Mouse (Mus musculus): ENCODE measurements around the gene Lgals7. TPM values are rescaled to one million over a fixed set of nuclear protein-coding genes. Genes with fewer than 3 reads are reported as not detected.
"Not testable (repeated sequence)": the region's sequence is repeated elsewhere in the genome, so short reads cannot be mapped to it uniquely, and the experiment has no call there.

Lgals7 gene
- polyA plus RNA-seq, 1 experiment from 2014 or later, result 4.8 TPM

DNA sequence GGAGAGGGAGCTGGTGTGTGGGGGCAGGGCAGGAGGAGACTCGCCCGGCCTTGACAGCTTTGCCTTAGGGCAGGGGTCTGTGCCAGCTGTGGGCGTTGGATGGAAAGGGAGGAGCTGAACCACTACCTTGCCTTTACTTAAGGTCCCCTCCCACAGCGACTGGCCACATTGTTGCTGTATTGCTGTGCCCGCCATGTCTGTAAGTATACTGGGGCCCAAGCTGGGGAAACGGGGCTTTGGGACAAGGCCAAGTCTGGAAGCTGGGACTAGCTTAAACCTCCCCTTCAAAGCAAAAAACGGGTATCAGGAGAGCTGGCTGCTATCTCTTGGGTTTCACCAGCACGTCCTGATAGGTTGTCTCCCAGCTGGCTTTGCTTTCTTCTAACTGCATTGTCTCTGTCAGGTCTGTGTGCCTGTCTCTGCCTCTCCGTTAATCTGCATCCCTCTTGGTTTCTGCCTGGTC lies 666 bp downstream of the Lgals7 start:
- ATAC-seq (ENCODE audit: low FRiP score), result no peak
- no peak overlapping the region for H3K27ac ChIP-seq (replicated peaks)
- H3K9ac ChIP-seq (replicated peaks), result no peak overlapping the region
- WGBS, result 39% methylated on average over 9 of the region's 9 CpGs
- H3K4me3 ChIP-seq (replicated peaks), result no peak overlapping the region
- no peaks in the 10 kb centered on the region for H3K27me3 ChIP-seq (replicated peaks)
- no peaks in the 10 kb centered on the region for H3K36me3 ChIP-seq
- no peaks in the 10 kb centered on the region for H3K9me3 ChIP-seq (replicated peaks)
- H3K4me2 ChIP-seq, result peak overlapping the region; percentile 19; the same call in 1 of the 2 replicates
- peaks cover 22% of the 10 kb centered on the region for H3K4me1 ChIP-seq

DNA sequence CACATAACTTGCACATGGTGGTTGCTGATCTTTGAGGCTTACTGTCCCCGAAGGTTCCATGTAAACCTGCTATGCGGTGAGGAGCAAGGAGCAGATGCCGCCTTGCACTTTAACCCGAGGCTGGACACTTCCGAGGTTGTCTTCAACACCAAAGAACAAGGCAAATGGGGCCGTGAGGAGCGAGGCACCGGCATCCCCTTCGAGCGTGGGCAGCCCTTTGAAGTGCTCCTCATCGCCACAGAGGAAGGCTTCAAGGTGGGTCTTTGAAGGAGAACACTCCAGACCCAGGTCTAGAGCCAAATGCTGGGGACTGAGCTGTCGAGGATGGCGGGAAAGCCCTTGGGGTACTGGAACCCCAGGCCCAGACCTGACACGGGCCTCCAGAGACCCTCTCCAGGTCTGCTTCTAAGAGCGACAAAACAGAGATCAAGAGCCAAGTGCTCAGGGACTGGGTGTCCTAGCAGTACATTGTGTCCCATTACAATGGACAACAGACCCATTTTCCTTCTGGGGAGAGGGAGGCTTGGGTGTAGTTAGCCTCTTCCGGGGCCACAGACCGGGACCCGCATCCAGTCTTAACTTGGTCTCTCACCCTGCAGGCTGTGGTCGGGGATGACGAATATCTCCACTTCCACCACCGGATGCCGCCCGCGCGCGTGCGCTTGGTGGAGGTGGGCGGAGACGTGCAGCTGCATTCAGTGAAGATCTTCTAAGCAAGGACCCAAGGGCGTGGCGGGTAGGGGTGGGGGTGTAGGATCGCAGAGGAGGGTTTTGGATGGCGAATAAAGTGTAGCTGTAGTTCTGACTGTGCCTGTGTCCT lies 2.0 kb downstream of the Lgals7 start:
- Histone ChIP-seq H3K27me3 (replicated peaks) (no peaks in the 10 kb centered on the region), H3K4me3 (replicated peaks) (peak overlapping the region; percentile 29), H3K9ac (replicated peaks) (peak overlapping the region; percentile 32; the same call in 1 of the 2 replicates), H3K36me3 (no peaks in the 10 kb centered on the region), H3K9me3 (replicated peaks) (no peaks in the 10 kb centered on the region), H3K27ac (replicated peaks) (no peak overlapping the region), H3K4me1 (peaks cover 22% of the 10 kb centered on the region), H3K4me2 (peak overlapping the region; percentile 56)
- 43% methylated on average over 33 of the region's 33 CpGs for WGBS
- peak; percentile 75 for ATAC-seq (ENCODE audit: low FRiP score)

DNA sequence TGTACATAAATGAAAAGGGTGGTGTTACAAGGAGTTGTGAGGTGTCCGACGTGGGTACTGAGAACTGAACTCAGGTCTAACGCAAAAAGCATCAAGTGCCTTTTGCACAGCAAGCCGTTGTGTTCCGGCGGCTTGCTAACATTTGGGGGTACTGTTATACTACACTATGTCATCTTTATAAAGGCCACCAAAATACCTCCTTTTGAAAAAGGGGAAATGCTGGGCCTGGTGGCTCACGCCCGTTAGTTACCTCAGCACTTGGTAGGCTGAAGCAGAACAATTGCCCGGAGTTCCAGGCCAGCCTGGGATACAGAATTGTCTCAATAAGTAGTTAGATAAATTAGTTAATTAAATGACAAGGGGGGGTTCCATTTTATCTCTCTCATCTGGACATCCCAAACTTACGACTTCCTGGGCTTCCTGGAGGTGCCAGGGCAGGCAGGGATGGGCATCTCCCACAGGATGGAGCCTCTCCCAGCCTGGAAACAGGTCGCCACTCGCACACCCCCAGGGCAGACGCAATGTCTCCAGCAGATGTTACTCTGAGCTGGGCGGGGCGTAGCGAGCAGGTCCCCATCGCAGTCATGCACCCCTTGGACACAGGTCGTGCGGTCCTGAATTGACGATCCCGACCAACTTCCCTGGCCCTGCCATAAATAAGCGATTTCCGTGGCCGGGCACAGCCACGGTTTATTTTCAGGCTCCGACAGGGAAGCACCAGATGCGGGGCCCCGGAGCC lies 3.3 kb downstream of the Lgals7 start:
- Histone ChIP-seq H3K36me3 (no peaks in the 10 kb centered on the region), H3K9ac (replicated peaks) (no peak overlapping the region), H3K27me3 (replicated peaks) (no peaks in the 10 kb centered on the region), H3K4me3 (replicated peaks) (no peak overlapping the region), H3K27ac (replicated peaks) (no peak overlapping the region), H3K4me2 (no peak overlapping the region), H3K4me1 (peaks cover 22% of the 10 kb centered on the region), H3K9me3 (replicated peaks) (no peaks in the 10 kb centered on the region)
- ATAC-seq (ENCODE audit: low FRiP score), result no peak
- WGBS, result 88% methylated on average over 28 of the region's 28 CpGs

DNA sequence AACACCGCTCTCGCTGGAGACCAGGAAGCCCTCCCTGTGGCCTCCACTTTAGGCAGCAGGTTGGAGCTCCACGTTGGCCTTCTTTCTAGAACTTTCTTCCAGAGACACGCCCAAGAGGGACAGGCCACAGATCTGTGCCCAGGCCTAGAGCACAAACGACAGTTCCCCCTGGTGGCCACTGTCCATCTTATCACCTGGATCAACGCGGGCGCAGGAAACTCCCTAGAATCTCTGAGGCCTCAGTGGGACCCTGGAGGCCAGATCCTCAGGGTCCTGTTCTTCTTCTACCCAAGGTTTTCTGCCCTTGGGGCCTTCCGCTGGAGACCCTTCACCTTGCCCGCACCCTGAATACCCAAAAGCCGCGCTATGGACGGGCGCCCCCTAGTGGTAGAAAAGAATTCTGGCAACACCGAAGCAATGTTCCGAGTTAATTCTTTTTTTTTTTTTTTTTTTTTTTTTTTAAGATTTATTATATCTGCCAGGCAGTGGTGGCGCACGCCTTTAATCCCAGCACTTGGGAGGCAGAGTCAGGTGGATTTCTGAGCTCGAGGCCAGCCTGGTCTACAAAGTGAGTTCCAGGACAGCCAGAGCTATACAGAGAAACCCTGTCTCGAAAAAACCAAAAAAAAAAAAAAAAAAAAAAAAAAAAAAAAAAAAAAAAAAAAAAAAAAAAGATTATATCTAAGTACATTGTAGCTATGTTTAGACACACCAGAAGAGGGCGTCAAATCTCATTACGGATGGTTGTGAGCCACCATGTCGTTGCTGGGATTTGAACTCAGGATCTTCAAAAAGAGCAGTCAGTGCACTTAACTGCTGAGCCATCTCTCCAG lies 4.1 kb downstream of the Lgals7 start:
- not testable (repeated sequence) for H3K4me2 ChIP-seq; H3K9ac ChIP-seq (replicated peaks); ATAC-seq (ENCODE audit: low FRiP score); H3K9me3 ChIP-seq (replicated peaks); H3K27ac ChIP-seq (replicated peaks); H3K27me3 ChIP-seq (replicated peaks); H3K36me3 ChIP-seq; H3K4me3 ChIP-seq (replicated peaks)
- H3K4me1 ChIP-seq, result peaks cover 22% of the 10 kb centered on the region
- 27% methylated on average over 23 of the region's 23 CpGs for WGBS

DNA sequence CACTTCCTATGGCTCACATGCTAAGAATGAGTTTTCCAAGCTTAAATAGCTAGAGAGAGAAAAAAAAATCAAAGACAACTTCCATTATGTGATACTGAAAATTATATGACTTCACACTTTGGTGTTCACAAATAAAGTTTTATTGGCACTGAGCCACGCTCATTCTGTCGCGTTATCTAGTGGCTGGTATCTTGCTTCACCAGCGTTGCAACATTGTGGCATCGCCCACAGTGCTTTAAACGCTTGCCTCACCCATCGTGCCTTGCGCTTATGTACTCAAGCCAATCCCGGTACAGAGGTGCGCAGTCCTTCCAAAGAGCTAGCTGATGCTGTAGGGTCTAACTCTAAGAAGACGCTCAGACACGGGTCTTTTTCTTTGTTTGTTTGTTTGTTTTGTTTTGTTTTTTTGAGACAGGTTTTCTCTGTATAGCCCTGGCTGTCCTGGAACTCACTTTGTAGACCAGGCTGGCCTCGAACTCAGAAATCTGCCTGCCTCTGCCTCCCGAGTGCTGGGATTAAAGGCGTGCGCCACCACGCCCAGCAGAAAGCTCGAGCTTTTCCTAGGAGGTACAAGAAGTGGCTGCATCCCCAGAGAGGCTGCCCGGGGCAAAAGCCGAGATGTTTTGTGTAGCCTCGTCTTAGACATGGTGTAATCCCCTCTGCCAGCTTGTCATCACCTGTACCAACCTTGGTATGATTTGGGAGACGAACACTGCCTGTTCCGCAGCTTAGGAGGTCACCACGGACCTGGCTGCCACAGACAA lies 7.4 kb downstream of the Lgals7 start:
- ATAC-seq (ENCODE audit: low FRiP score), result no peak
- Histone ChIP-seq H3K27me3 (replicated peaks) (no peaks in the 10 kb centered on the region), H3K4me1 (peaks cover 6% of the 10 kb centered on the region; the same call in 1 of the 2 replicates), H3K27ac (replicated peaks) (no peak overlapping the region), H3K9ac (replicated peaks) (no peak overlapping the region), H3K4me2 (no peak overlapping the region), H3K4me3 (replicated peaks) (no peak overlapping the region), H3K36me3 (no peaks in the 10 kb centered on the region), H3K9me3 (replicated peaks) (no peaks in the 10 kb centered on the region)
- 92% methylated on average over 24 of the region's 24 CpGs for WGBS

DNA sequence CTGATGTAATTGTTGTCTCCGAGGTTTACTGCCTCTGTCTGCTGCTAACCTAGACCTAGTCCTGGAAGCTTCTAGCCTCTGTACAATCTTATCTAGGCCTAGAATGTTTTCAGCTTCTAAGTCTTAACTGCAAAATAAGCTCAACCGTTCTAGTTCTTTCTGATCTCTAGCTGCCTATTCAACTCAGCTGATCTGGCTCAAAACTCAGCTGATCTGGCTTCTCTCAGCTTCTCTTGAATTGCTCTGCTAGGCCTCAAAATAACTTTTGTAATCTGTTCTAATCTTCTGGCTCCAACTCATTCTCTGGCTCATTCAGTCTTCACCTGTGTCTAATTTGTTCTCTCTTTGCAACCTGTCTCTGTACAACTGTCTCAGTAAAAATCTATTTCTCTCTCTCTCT lies 10.9 kb downstream of the Lgals7 start:
- 64% methylated on average over 2 of the region's 2 CpGs for WGBS

DNA sequence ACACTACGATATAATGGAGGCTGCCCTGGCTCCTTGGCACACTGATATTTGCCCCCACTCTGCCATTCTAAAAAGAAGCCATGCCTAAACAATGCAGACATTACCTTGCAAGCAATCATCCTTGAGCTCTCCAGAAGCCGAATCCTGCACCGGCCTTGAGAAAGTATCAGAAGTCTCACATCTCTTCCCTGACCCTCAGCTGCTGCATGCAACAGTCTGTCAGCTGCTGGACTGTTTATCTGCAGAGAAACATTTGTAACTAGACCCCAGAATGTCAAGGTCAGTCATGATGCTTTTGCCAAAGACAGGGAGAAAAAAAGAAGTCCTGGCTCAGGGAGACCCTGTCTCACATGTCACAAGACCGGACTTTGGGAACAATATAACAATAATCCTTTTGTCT lies 12.4 kb downstream of the Lgals7 start:
- ATAC-seq (ENCODE audit: low FRiP score), result no peak
- Histone ChIP-seq H3K4me3 (replicated peaks) (no peak overlapping the region), H3K27ac (replicated peaks) (no peak overlapping the region), H3K36me3 (no peaks in the 10 kb centered on the region), H3K4me1 (no peaks in the 10 kb centered on the region), H3K4me2 (no peak overlapping the region), H3K27me3 (replicated peaks) (no peaks in the 10 kb centered on the region), H3K9ac (replicated peaks) (no peak overlapping the region), H3K9me3 (replicated peaks) (no peaks in the 10 kb centered on the region)
- WGBS, result 76% methylated on average over 4 of the region's 4 CpGs

More for the DNA sequence above, 10.9 kb downstream of the Lgals7 start:
- Histone ChIP-seq H3K36me3 (no peaks in the 10 kb centered on the region), H3K4me3 (replicated peaks) (no peak overlapping the region), H3K4me1 (no peaks in the 10 kb centered on the region), H3K4me2 (no peak overlapping the region), H3K27ac (replicated peaks) (no peak overlapping the region), H3K9me3 (replicated peaks) (no peaks in the 10 kb centered on the region), H3K9ac (replicated peaks) (no peak overlapping the region), H3K27me3 (replicated peaks) (no peaks in the 10 kb centered on the region)
- no peak for ATAC-seq (ENCODE audit: low FRiP score)

DNA sequence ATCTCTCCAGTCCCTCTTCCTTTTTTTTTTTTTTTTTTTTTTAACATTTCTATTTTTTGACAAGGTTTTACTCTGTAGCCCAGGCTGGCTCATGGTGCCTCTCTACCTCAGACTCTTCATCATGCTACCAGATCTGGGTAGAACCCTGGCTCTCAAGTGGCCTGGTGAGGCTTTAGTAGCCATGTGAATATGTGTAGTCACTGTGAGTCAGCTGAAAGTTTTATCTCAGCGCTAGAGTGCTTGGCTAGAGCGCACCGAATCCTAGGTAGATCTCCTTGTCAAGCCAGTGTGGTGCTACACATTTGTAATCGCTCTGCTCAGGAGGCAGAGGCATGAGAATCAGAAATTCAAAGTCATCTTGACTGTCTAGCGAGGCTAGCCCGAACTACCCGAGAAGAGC lies 13.5 kb downstream of the Lgals7 start:
- H3K27ac ChIP-seq (replicated peaks), result no peak overlapping the region
- H3K4me3 ChIP-seq (replicated peaks), result no peak overlapping the region
- ATAC-seq (ENCODE audit: low FRiP score), result no peak
- no peaks in the 10 kb centered on the region for H3K9me3 ChIP-seq (replicated peaks)
- no peak overlapping the region for H3K9ac ChIP-seq (replicated peaks)
- no peaks in the 10 kb centered on the region for H3K4me1 ChIP-seq
- H3K27me3 ChIP-seq (replicated peaks), result no peaks in the 10 kb centered on the region
- no peaks in the 10 kb centered on the region for H3K36me3 ChIP-seq
- no peak overlapping the region for H3K4me2 ChIP-seq
- WGBS, result 85% methylated on average over 7 of the region's 7 CpGs

DNA sequence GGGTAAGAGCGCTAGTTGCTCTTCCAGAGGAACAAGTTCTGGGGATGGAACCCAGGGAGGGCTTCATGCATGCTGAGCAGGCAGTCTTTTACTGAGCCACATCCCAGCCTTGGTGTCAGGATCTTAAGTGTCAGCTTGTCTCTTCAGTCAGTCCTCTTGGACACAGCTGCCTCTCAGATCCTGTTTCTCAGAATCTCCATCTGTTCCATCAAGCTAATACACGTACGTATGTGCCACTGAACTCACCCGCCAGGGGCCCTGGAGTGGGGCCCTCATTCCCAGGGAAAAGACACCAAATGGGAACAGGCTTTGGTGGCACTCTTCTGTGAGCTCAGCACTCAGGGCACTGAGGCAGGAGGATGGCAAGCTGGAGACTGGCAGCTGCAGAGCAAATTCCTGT lies 14.2 kb downstream of the Lgals7 start:
- no peak overlapping the region for H3K27ac ChIP-seq (replicated peaks)
- H3K4me2 ChIP-seq, result no peak overlapping the region
- H3K9ac ChIP-seq (replicated peaks), result no peak overlapping the region
- H3K9me3 ChIP-seq (replicated peaks), result no peaks in the 10 kb centered on the region
- no peaks in the 10 kb centered on the region for H3K27me3 ChIP-seq (replicated peaks)
- H3K36me3 ChIP-seq, result no peaks in the 10 kb centered on the region
- no peak for ATAC-seq (ENCODE audit: low FRiP score)
- WGBS, result 79% methylated on average over 4 of the region's 4 CpGs
- H3K4me1 ChIP-seq, result no peaks in the 10 kb centered on the region
- no peak overlapping the region for H3K4me3 ChIP-seq (replicated peaks)

DNA sequence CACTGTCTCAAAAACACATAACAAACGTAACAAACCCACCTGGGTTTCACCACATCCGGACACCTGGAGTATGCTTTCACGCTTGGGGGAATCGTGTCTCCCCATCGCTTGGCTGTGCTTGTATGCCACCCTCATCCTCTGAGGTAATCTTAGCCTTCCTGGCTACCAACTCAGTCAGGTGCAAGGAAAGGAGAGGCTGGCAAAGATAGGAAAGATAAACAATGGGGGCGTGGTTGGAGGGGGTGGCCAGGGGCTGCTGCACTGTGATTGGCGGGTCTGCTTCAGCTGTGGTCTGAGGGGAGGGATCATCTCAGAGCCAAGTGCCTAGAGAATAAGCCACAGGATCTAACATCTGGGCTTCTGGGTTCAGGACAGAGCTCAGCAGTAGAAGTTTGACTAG lies 16.0 kb downstream of the Lgals7 start:
- Histone ChIP-seq H3K36me3 (no peaks in the 10 kb centered on the region), H3K9me3 (replicated peaks) (no peaks in the 10 kb centered on the region), H3K4me3 (replicated peaks) (no peak overlapping the region), H3K4me1 (no peaks in the 10 kb centered on the region), H3K9ac (replicated peaks) (no peak overlapping the region), H3K27me3 (replicated peaks) (no peaks in the 10 kb centered on the region), H3K4me2 (no peak overlapping the region), H3K27ac (replicated peaks) (no peak overlapping the region)
- ATAC-seq (ENCODE audit: low FRiP score), result no peak
- 78% methylated on average over 7 of the region's 7 CpGs for WGBS

DNA sequence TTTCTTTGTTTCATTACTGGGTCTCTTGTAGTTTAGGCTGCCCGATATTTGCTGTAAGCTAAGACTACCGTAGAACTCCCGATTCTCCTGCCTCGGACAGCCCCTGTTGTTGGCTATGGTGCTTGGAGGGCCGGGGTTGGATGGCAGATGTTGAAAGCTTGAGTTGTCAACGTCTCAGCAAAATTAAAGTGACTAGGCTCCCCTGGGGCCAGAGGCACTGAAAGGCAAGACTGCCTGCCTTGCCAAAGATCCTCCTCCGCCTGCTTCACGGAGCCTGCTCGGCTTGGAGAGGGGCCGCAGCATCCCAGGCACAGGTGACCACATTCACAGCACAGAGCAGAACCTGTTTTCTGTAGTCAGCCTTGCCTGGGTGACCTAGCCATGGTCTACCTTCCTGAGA lies 16.9 kb downstream of the Lgals7 start:
- Histone ChIP-seq H3K4me1 (no peaks in the 10 kb centered on the region), H3K36me3 (no peaks in the 10 kb centered on the region), H3K27me3 (replicated peaks) (no peaks in the 10 kb centered on the region), H3K9ac (replicated peaks) (no peak overlapping the region), H3K4me3 (replicated peaks) (no peak overlapping the region), H3K27ac (replicated peaks) (no peak overlapping the region), H3K9me3 (replicated peaks) (no peaks in the 10 kb centered on the region), H3K4me2 (no peak overlapping the region)
- ATAC-seq (ENCODE audit: low FRiP score), result no peak
- 80% methylated on average over 10 of the region's 10 CpGs for WGBS

Data from neural tube, embryonic 15.5 days (tissue).